Mouse (Mus musculus): ENCODE results near the gene Susd2. TPM values are rescaled to one million over a fixed set of nuclear protein-coding genes. Genes with fewer than 3 reads are reported as not detected.

Susd2 gene
- total and polyA plus RNA-seq, 3 experiments, result 0.51 to 3.0 (median 0.70) TPM

GRCm38 (mm10) chr10:75635693-75636055, 8.1 kb downstream of the Susd2 start (continued):
- TF ChIP-seq ZMIZ1 (IDR thresholded peaks at IDR 0.05; ENCODE audit: low read depth, low read length), result no peak
- TF ChIP-seq USF1 (IDR thresholded peaks at IDR 0.05; ENCODE audit: low read depth, low read length), result no peak
- peak; percentile 69; the same call in 1 of the 2 replicates for TF ChIP-seq NELFE (IDR thresholded peaks at IDR 0.05; ENCODE audit: low read depth, low read length)
- peak; percentile 77 for TF ChIP-seq RAD21 (IDR thresholded peaks at IDR 0.05; ENCODE audit: low read depth, low read length)
- no peak for TF ChIP-seq IRF4 (IDR thresholded peaks at IDR 0.05; ENCODE audit: low read depth, low read length)
- no peak for TF ChIP-seq GABPA (IDR thresholded peaks at IDR 0.05; ENCODE audit: insufficient replicate concordance, low read depth, low read length)
- TF ChIP-seq EP300 (IDR thresholded peaks at IDR 0.05; ENCODE audit: low read length), result no peak
- peak; percentile 62 for TF ChIP-seq ZC3H11A (IDR thresholded peaks at IDR 0.05; ENCODE audit: low read depth, low read length)

GRCm38 (mm10) chr10:75635019-75635692, 8.7 kb downstream of the Susd2 start:
- H3K9ac ChIP-seq (ENCODE audit: insufficient read depth, low read depth), result no peak overlapping the region
- no peaks in the 10 kb centered on the region for H3K9me3 ChIP-seq (replicated peaks; ENCODE audit: low read length)
- dilution Hi-C loops (cut with MboI; ENCODE audit: extremely low pct_ligation_motif_present, extremely low pct_unique_long_range_greater_than_20kb, low sequenced_read_pairs) (no loop called here), in situ Hi-C loops (cut with MboI; ENCODE audit: low pct_ligation_motif_present, low pct_unique_long_range_greater_than_20kb, low sequenced_read_pairs) (loop anchor here (10.0 kb wide), 1 partner anchor 50 kb away; the partner anchor contains the start of gene Ggt5)
- peaks cover 0 to 35% of the 10 kb centered on the region in 2 experiments for H3K36me3 ChIP-seq (replicated peaks in 1 of 2; ENCODE audit: control insufficient read depth in 1 of 2, insufficient read depth in 1 of 2, low read length in 1 of 2)
- DNase-seq (ENCODE audit: extremely low read depth), result peak; percentile 10
- peak overlapping the region; percentile 55 for H3K4me2 ChIP-seq (ENCODE audit: insufficient read depth, low read depth, poor library complexity, severe bottlenecking)
- TF ChIP-seq MAFK (IDR thresholded peaks at IDR 0.05; ENCODE audit: insufficient replicate concordance, low read length) (no peak), MYC (IDR thresholded peaks at IDR 0.05; ENCODE audit: low read depth, low read length) (no peak)
- peaks cover 10 to 18% of the 10 kb centered on the region in 2 experiments; a peak in 3 of 4 replicates for H3K4me1 ChIP-seq (ENCODE audit: control insufficient read depth in 1 of 2, insufficient read depth in 2 of 2)
- H3K27me3 ChIP-seq (replicated peaks), result no peaks in the 10 kb centered on the region
- H3K4me3 ChIP-seq (replicated peaks in 1 of 3; ENCODE audit: low read depth in 2 of 3, low read length in 2 of 3, poor library complexity in 1 of 3), result no peak overlapping the region
- H3K27ac ChIP-seq (ENCODE audit: insufficient read depth, low read depth), result no peak overlapping the region
- H3K79me2 ChIP-seq (replicated peaks; ENCODE audit: control insufficient read depth, extremely low read depth, insufficient read depth, poor library complexity, severe bottlenecking), result no peaks in the 10 kb centered on the region

- H3K4me2 ChIP-seq (ENCODE audit: insufficient read depth, low read depth, poor library complexity, severe bottlenecking), result no peak overlapping the region
- H3K9me3 ChIP-seq (replicated peaks; ENCODE audit: low read length), result peaks cover 3% of the 10 kb centered on the region
- in situ Hi-C loops (cut with MboI; ENCODE audit: low pct_ligation_motif_present, low pct_unique_long_range_greater_than_20kb, low sequenced_read_pairs), result loop anchor here (10.0 kb wide), 1 partner anchor 50 kb away; the partner anchor contains the start of gene Ggt5
- no peak for TF ChIP-seq SIN3A (IDR thresholded peaks at IDR 0.05; ENCODE audit: low read length)
- H3K27ac ChIP-seq (ENCODE audit: insufficient read depth, low read depth), result no peak overlapping the region
- H3K27me3 ChIP-seq (replicated peaks), result no peaks in the 10 kb centered on the region
- dilution Hi-C loops (cut with MboI; ENCODE audit: extremely low pct_ligation_motif_present, extremely low pct_unique_long_range_greater_than_20kb, low sequenced_read_pairs), result no loop called here
- no peak overlapping the region for H3K9ac ChIP-seq (ENCODE audit: insufficient read depth, low read depth)
- peaks cover 10 to 18% of the 10 kb centered on the region in 2 experiments; a peak in 3 of 4 replicates for H3K4me1 ChIP-seq (ENCODE audit: control insufficient read depth in 1 of 2, insufficient read depth in 2 of 2)
- H3K79me2 ChIP-seq (replicated peaks; ENCODE audit: control insufficient read depth, extremely low read depth, insufficient read depth, poor library complexity, severe bottlenecking), result no peaks in the 10 kb centered on the region
- H3K36me3 ChIP-seq (replicated peaks in 1 of 2; ENCODE audit: control insufficient read depth in 1 of 2, insufficient read depth in 1 of 2, low read length in 1 of 2), result peaks cover 0 to 30% of the 10 kb centered on the region in 2 experiments
- H3K4me3 ChIP-seq (replicated peaks in 1 of 3; ENCODE audit: low read depth in 2 of 3, low read length in 2 of 3, poor library complexity in 1 of 3), result no peak overlapping the region
- no peak for DNase-seq (ENCODE audit: extremely low read depth)
Measured at GRCm38 (mm10) chr10:75634610-75635009, 9.2 kb downstream of the Susd2 start.

Data from CH12.LX (cell line).